Mouse (Mus musculus): ENCODE measurements at regions not wholly inside any gene's neighbourhood (a gene's known extent, or its start where the extent isn't known, plus 50 kb on each side); places are given as distances from the start of the nearest gene placed in this dataset.

DNA sequence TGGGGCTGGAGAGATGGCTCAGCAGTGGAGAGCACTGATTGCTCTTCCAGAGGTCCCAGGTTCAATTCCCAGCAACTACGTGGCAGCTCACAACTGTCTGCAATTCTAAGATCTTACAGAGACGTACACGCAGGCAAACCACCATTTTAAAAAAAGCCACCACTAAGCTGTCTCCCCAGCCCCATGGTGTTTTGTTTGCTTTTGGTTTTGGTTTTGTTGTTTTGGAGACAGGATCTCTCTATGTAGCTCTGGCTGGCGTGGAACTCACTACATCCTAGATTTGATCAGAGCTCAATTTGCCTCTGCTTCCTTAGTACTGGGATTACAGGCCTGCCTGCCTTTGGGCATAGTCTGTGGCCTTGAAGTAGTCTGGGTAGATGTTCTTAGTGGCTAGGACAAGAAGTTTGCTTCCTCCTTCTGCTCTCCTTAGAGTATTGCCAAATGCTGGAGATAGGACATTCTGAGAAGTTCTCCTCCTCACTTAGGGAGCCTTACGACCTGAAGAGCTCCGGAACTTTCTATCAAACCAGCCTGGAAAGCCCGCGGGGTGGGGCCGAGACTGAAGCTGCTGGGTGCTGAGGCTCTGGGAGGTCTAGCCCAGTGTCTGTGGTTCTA lies 495.4 kb upstream of the Chrm3 start:
- ATAC-seq = peak; percentile 61

DNA sequence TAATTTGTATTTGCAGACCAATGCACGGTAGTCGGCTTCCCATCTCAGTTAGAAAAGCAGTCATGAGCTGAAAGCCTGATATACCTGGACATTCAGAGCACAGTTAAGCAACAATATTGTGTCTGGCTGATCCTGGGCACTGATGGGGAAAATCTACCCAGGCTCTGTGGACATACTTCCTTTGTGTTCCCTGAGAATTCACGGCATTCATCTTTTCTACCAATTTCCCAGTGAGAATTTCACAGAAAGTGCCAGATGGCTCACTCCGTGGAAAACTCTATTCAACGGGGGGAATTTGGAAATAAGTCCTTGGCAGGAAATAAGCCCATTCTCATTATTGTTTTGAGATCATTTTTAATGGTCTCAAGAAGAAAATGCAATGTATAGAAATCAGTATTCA lies 484.6 kb upstream of the Chrm3 start:
- ATAC-seq = no peak

GRCm38 (mm10) chr13:10799351-10799913 lies 438.8 kb upstream of the Chrm3 start:
- ATAC-seq = no peak

All from activated CD4-positive, CD25-positive, alpha-beta regulatory T cell, adult 4 months (primary cell).